Mouse (Mus musculus): ENCODE data around the gene Upp2. TPM values are rescaled to one million over a fixed set of nuclear protein-coding genes. Genes with fewer than 3 reads are reported as not detected.

The Upp2 gene
- polyA plus RNA-seq, 1 experiment from 2014 or later = 9.6 TPM

DNA sequence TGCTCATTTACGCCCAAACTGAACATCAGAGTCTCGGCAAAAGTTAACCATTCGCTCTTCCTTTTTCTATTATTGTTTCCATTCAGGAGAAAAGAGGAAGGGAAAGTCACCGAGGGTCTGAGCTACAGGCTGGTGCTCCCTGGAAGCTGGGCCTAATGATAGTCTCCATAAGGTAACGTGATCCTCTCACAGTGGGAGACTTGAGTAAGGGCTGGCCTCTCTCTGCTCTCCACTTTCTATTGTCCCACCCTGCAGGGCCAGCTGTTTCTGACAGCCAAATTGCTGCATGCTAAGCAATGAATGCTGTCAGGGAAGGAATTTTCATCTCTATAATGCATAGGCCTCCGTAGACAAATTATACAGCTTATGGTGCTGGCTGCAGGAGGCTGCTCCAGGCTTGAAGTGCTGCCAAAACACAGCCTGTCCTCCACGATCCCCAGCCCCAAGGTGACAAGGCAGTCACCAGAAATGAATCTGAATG is 33.5 kb upstream of the Upp2 start:
- Histone ChIP-seq H3K4me2 (ENCODE audit: low read length) (peak overlapping the region; percentile 10; the same call in 1 of the 2 replicates), H3K4me1 (replicated peaks; ENCODE audit: insufficient read depth, low read length) (peaks cover 28% of the 10 kb centered on the region)

DNA sequence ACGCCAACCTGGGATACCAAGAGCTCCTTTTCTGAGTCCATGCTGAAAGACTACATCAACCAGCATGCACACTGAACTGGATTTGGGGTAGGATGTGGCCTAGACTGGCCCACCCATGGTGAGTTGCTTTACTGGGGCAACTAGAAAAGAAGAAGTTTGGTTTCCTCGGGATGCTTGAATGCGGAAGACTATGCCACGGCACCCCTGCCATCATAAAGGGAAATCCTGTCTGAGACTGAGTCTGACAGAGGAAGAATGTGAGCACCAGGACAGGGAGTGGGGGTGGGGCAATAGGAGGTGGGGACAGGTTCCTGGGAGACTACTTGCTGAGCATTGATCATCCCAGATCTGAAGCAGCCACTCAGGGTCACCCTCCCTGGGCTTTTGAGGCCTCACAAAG is 32.7 kb upstream of the Upp2 start:
- Histone ChIP-seq H3K27ac (no peak overlapping the region), H3K4me1 (replicated peaks; ENCODE audit: insufficient read depth, low read length) (peaks cover 28% of the 10 kb centered on the region), H3K27me3 (ENCODE audit: insufficient read depth, low read length) (no peaks in the 10 kb centered on the region), H3K9me3 (replicated peaks; ENCODE audit: low read length) (no peaks in the 10 kb centered on the region), H3K4me2 (ENCODE audit: low read length) (no peak overlapping the region), H3K9ac (ENCODE audit: low read depth, low read length) (no peak overlapping the region), H3K4me3 (replicated peaks; ENCODE audit: low read depth, low read length) (no peak overlapping the region), H3K36me3 (ENCODE audit: insufficient read depth, low read length) (no peaks in the 10 kb centered on the region)
- DNase-seq (ENCODE audit: low spot score) (no peak), ATAC-seq (replicated peaks; ENCODE audit: low FRiP score, low read depth) (no peak)
- no peak for TF ChIP-seq CTCF (IDR thresholded peaks at IDR 0.05; ENCODE audit: low read depth)
- WGBS = 70% methylated on average over 4 of the region's 4 CpGs

More for the DNA sequence above, 33.5 kb upstream of the Upp2 start:
- TF ChIP-seq CTCF (IDR thresholded peaks at IDR 0.05; ENCODE audit: low read depth) = no peak
- ATAC-seq (replicated peaks; ENCODE audit: low FRiP score, low read depth) = no peak
- Histone ChIP-seq H3K9ac (ENCODE audit: low read depth, low read length) (no peak overlapping the region), H3K27me3 (ENCODE audit: insufficient read depth, low read length) (no peaks in the 10 kb centered on the region), H3K4me3 (replicated peaks; ENCODE audit: low read depth, low read length) (no peak overlapping the region), H3K36me3 (ENCODE audit: insufficient read depth, low read length) (no peaks in the 10 kb centered on the region), H3K27ac (peak overlapping the region; percentile 21; the same call in 1 of the 2 replicates), H3K9me3 (replicated peaks; ENCODE audit: low read length) (no peaks in the 10 kb centered on the region)
- DNase-seq (ENCODE audit: low spot score) = peak; percentile 78
- 22% methylated on average over 7 of the region's 7 CpGs for WGBS

DNA sequence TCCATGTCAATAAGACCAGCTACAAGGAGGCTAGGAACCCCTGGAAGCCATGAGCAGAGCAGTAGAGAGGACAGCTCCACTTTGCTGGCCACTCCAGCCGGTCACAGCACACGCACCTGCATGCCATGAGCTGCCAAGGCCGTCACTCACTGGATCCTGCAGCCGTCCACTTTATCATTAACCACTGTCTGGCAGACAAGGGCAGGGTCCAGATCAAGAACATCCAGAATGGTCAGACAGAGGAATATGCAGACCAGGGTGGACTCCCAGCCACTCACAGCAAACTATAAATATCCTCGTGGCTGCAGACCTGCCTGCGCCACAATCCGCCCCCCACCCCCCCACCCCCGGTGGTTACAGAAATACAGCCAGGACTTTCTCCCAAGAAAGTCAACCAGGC is 31.9 kb upstream of the Upp2 start:
- Histone ChIP-seq H3K36me3 (ENCODE audit: insufficient read depth, low read length) (no peaks in the 10 kb centered on the region), H3K4me3 (replicated peaks; ENCODE audit: low read depth, low read length) (no peak overlapping the region), H3K4me2 (ENCODE audit: low read length) (no peak overlapping the region), H3K4me1 (replicated peaks; ENCODE audit: insufficient read depth, low read length) (peaks cover 21% of the 10 kb centered on the region), H3K9ac (ENCODE audit: low read depth, low read length) (no peak overlapping the region), H3K27ac (no peak overlapping the region), H3K9me3 (replicated peaks; ENCODE audit: low read length) (no peaks in the 10 kb centered on the region), H3K27me3 (ENCODE audit: insufficient read depth, low read length) (no peaks in the 10 kb centered on the region)
- ATAC-seq (replicated peaks; ENCODE audit: low FRiP score, low read depth) = peak; percentile 88
- DNase-seq (ENCODE audit: low spot score) = no peak
- WGBS = 54% methylated on average over 8 of the region's 8 CpGs
- TF ChIP-seq CTCF (IDR thresholded peaks at IDR 0.05; ENCODE audit: low read depth) = no peak

DNA sequence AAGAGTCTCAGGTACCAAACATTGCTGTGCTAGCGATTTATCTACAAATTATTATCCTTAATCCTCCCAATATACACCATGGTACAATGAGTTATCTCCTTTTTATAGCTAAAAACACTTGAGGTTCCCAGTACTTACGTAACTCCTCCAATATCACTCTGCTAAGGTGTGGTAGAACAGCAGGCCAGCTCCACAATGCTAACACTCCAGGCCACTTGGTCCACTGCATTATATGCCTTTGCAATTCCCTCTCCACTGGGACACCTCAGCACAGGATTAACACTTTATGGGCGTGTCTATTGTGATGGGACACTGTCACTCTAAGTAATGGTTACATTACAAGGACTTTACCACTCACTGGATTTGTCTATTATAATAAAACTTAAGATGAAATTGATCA is 30.3 kb upstream of the Upp2 start:
- DNase-seq (ENCODE audit: low spot score) = no peak
- Histone ChIP-seq H3K27me3 (ENCODE audit: insufficient read depth, low read length) (no peaks in the 10 kb centered on the region), H3K27ac (no peak overlapping the region), H3K9me3 (replicated peaks; ENCODE audit: low read length) (no peaks in the 10 kb centered on the region), H3K4me1 (replicated peaks; ENCODE audit: insufficient read depth, low read length) (peaks cover 16% of the 10 kb centered on the region), H3K4me3 (replicated peaks; ENCODE audit: low read depth, low read length) (no peak overlapping the region), H3K9ac (ENCODE audit: low read depth, low read length) (no peak overlapping the region), H3K4me2 (ENCODE audit: low read length) (no peak overlapping the region), H3K36me3 (ENCODE audit: insufficient read depth, low read length) (no peaks in the 10 kb centered on the region)
- no peak for ATAC-seq (replicated peaks; ENCODE audit: low FRiP score, low read depth)
- no peak for TF ChIP-seq CTCF (IDR thresholded peaks at IDR 0.05; ENCODE audit: low read depth)
- 92% methylated on average over 3 of the region's 3 CpGs for WGBS

DNA sequence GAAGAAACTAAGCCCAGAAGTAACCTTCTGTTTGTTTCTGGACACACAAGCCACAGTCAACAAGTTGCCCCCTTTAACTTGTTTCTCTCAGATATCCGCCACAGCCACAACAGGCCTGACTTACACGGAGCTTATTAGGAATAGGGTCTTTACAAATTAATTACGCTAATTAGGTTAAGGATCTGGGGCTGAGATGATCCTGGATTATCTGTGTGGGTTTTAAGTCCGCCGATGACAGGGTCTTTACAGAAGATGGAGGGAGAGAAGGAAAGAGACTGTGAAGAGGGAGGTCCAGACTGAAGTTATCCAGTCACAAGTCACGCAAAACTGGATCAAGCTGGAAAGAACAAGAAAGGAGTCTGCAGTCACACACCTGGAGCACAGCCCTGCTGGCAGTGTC is 28.9 kb upstream of the Upp2 start:
- H3K4me1 ChIP-seq (replicated peaks; ENCODE audit: insufficient read depth, low read length) = peaks cover 12% of the 10 kb centered on the region; the same call in 1 of the 2 replicates
- H3K36me3 ChIP-seq (ENCODE audit: insufficient read depth, low read length) = no peaks in the 10 kb centered on the region
- no peaks in the 10 kb centered on the region for H3K27me3 ChIP-seq (ENCODE audit: insufficient read depth, low read length)
- no peak overlapping the region for H3K27ac ChIP-seq
- H3K9ac ChIP-seq (ENCODE audit: low read depth, low read length) = no peak overlapping the region
- TF ChIP-seq CTCF (IDR thresholded peaks at IDR 0.05; ENCODE audit: low read depth) = no peak
- 92% methylated on average over 6 of the region's 6 CpGs for WGBS
- ATAC-seq (replicated peaks; ENCODE audit: low FRiP score, low read depth) (no peak), DNase-seq (ENCODE audit: low spot score) (no peak)
- H3K4me3 ChIP-seq (replicated peaks; ENCODE audit: low read depth, low read length) = no peak overlapping the region
- H3K4me2 ChIP-seq (ENCODE audit: low read length) = no peak overlapping the region
- H3K9me3 ChIP-seq (replicated peaks; ENCODE audit: low read length) = no peaks in the 10 kb centered on the region

DNA sequence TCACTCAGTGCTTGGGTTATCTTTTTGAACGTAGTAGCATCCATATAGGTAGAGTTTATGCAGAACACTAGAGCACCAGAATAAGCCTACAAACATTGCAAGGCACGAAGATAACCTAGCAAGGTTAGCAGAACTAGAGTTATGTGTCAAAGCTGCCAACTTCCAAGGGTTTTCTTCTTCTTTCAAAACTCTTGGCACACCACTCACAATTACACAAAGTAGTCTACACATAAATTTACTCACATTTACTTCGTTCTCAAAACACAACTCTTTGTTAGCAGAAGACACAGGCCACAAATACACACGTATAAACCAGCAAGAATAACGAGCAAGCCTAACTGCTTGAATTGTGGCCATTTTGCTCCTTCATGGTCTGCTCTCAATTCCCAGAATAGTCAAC is 23.8 kb upstream of the Upp2 start:
- Histone ChIP-seq H3K27ac (no peak overlapping the region), H3K4me3 (replicated peaks; ENCODE audit: low read depth, low read length) (no peak overlapping the region), H3K4me1 (replicated peaks; ENCODE audit: insufficient read depth, low read length) (no peaks in the 10 kb centered on the region), H3K4me2 (ENCODE audit: low read length) (no peak overlapping the region), H3K27me3 (ENCODE audit: insufficient read depth, low read length) (no peaks in the 10 kb centered on the region), H3K9me3 (replicated peaks; ENCODE audit: low read length) (no peaks in the 10 kb centered on the region), H3K9ac (ENCODE audit: low read depth, low read length) (no peak overlapping the region), H3K36me3 (ENCODE audit: insufficient read depth, low read length) (no peaks in the 10 kb centered on the region)
- no peak for TF ChIP-seq CTCF (IDR thresholded peaks at IDR 0.05; ENCODE audit: low read depth)
- WGBS = 84% methylated on average over 5 of the region's 5 CpGs
- DNase-seq (ENCODE audit: low spot score) (no peak), ATAC-seq (replicated peaks; ENCODE audit: low FRiP score, low read depth) (no peak)

DNA sequence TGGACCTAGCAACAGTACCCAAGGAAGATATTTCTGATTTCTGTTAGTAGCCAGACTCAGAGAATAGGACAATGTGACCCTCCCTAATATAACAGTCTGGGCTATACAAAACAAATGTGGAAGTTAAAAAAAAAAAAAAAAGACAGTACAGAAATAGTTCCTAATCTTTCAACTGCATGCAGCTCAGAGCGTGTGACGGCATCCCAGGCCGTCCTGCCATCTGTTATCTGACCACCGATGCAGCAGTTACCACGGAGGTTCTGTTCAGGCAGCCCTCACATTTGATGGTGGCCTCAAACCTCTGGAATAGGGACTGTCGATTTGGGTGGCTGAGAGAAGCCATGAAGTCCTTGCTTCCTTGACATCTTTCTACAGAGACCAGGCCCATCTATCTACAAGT is 22.7 kb upstream of the Upp2 start:
- Histone ChIP-seq H3K9me3 (replicated peaks; ENCODE audit: low read length) (no peaks in the 10 kb centered on the region), H3K36me3 (ENCODE audit: insufficient read depth, low read length) (no peaks in the 10 kb centered on the region), H3K4me3 (replicated peaks; ENCODE audit: low read depth, low read length) (no peak overlapping the region), H3K27ac (no peak overlapping the region), H3K4me1 (replicated peaks; ENCODE audit: insufficient read depth, low read length) (no peaks in the 10 kb centered on the region; the same call in 1 of the 2 replicates), H3K27me3 (ENCODE audit: insufficient read depth, low read length) (no peaks in the 10 kb centered on the region), H3K4me2 (ENCODE audit: low read length) (no peak overlapping the region), H3K9ac (ENCODE audit: low read depth, low read length) (no peak overlapping the region)
- DNase-seq (ENCODE audit: low spot score) (no peak), ATAC-seq (replicated peaks; ENCODE audit: low FRiP score, low read depth) (no peak)
- WGBS = 91% methylated on average over 6 of the region's 6 CpGs
- TF ChIP-seq CTCF (IDR thresholded peaks at IDR 0.05; ENCODE audit: low read depth) = no peak

Measured in kidney, postnatal 0 days (tissue).